Mouse (Mus musculus) liver, adult (tissue): ENCODE data around the gene Ippk.

Source experiments
- GATA4 ChIP-seq: IDR thresholded peaks from 2 replicates; pipeline ENCODE4 v1.6.1; 2014; ENCODE audit warnings: mild to moderate bottlenecking, low read length; ENCODE audit not compliant: insufficient replicate concordance

Gene Ippk

GRCm38 (mm10) chr13:49420754-49421605 lies at the start of gene Ippk:
Gene Ippk (plus strand): TSS chr13:49421249.
- TF ChIP-seq GATA4: peak; percentile 50; the same call in 1 of the 2 replicates

DNA sequence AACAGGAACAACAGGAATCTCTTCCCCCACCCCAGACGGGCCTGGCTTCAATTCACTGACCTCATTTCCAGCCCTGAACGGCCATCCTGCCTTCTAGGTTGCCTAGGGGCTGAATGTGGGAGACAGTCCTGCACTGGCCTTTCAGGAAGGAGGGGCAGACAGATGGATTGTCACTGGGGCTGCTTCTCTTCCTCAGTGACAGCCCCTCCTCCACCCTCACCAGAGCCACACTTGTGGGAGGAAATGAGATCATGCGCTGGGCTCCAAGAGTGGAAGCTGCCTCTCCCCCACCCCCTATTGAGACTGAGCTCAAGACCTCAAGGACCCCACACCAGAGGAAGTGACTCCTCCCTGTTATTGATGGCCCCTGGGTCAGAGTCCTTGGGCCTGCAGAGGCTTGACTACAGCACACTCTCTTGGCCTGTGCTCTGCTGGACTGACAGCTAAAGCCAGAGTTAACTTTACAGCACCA lies 49.6 kb upstream of the Ippk start:
- TF ChIP-seq GATA4: peak; percentile 72; the same call in 1 of the 2 replicates

DNA sequence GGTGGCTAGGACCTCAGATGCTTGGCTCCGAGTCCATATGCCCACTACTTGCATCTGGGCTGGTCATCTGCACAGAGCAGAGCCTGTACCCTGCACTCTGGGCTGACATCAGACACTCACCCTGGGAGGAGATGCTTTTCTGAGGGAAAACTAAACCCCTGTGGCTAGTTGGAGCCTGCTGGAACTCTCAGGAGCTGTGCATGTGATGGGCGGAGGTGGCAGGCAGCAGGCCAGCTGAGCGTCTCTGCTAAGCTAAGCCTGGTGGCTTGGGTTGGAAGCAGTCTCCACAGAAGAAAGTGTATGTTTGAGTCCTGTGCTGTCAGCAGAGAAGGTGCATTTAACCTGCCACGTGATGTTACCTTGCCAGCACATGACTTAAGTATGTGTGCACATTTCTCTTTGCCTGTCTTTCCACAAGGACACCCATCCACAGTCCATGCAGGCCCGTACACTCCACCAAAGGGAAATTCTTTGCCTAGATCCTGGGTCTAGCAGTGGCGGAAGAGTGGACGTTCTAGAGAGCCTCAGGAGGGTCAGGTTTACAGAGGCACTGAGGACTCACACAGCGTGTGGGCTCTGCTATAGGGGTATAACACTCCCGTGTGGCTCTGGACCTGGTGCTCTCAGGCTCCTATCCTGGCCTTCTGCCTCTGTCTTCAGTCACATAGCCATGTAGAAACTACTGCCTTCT lies 48.5 kb upstream of the Ippk start:
- TF ChIP-seq GATA4: no peak

GRCm38 (mm10) chr13:49374304-49374703 lies 46.7 kb upstream of the Ippk start:
- TF ChIP-seq GATA4: no peak

DNA sequence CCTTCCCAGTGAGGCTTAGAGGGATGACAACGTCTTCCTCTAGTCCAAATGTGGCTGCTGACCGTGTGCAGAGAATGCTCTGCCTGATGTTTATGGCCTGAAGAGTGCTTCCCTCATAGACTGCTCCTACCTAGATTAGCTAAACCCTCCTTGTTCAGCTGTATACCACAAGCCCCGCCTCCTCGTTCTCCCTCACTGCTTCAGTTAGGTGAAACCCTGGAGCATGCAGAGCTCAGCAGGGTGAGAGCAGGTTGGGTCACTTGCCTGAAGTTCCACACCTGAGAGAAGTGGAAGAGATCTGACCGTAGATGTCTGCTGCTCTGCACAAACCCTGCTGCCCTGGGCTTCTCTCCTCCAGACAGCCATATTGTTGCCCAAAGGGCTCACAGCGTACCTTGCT lies 46.3 kb upstream of the Ippk start:
- no peak for TF ChIP-seq GATA4

GRCm38 (mm10) chr13:49377608-49378007 lies 43.4 kb upstream of the Ippk start:
- no peak for TF ChIP-seq GATA4

DNA sequence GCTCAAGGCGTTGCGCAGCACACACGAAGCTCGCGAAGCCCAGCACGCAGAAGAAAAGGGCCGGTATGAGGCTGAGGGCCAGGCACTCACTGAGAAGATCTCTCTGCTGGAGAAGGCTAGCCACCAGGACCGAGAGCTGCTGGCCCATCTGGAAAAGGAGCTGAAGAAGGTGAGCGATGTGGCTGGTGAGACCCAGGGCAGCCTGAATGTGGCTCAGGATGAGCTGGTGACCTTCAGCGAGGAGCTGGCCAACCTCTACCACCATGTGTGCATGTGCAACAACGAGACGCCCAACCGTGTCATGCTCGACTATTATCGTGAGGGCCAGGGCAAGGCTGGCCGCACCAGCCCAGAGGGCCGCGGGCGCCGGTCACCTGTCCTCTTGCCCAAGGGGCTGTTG lies 41.7 kb upstream of the Ippk start:
- no peak for TF ChIP-seq GATA4

GRCm38 (mm10) chr13:49381230-49381629 lies 39.8 kb upstream of the Ippk start:
- TF ChIP-seq GATA4: no peak

- no peak for TF ChIP-seq GATA4
Measured at GRCm38 (mm10) chr13:49382997-49383396, 38.1 kb upstream of the Ippk start.

- no peak for TF ChIP-seq GATA4
Measured at GRCm38 (mm10) chr13:49384751-49385463, 36.1 kb upstream of the Ippk start.

DNA sequence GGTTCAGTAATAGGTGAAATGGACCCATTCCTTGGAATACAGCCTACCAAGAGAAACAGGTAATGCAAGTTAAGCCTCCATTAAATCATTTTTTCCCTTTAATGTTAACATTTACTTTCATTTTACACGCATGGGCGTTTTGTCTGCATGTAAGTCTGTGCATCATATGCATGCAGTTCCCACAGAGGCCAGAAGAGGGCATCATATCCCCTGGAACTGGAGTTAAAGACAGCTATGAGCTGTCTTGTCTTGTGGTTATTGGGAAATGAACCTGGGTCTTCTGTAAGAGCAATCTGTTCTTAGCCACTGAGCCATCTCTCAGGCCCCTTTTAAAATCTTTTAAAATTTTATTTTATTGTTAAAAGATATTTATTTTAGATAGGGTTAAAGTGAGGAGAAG lies 29.7 kb upstream of the Ippk start:
- TF ChIP-seq GATA4: no peak

DNA sequence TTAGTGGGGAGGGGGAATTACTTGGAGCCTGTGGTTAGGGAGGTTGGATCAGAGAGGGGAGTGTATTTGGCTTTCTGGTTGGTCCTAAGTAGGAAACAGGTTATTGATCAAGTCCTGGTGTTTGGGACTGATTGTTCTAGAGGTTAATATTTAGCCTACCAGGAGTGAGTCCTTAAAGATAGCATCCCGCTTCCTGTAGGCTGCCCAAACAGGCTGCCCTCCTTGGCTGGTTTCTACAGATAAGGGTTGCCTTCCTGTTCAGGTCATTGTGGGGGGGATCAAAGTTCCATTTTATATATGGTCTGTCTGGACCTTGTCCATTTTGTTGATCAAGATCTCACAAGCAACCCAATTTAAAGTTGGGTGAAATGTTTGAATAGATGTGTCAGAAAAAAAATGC lies 27.5 kb upstream of the Ippk start:
- no peak for TF ChIP-seq GATA4

DNA sequence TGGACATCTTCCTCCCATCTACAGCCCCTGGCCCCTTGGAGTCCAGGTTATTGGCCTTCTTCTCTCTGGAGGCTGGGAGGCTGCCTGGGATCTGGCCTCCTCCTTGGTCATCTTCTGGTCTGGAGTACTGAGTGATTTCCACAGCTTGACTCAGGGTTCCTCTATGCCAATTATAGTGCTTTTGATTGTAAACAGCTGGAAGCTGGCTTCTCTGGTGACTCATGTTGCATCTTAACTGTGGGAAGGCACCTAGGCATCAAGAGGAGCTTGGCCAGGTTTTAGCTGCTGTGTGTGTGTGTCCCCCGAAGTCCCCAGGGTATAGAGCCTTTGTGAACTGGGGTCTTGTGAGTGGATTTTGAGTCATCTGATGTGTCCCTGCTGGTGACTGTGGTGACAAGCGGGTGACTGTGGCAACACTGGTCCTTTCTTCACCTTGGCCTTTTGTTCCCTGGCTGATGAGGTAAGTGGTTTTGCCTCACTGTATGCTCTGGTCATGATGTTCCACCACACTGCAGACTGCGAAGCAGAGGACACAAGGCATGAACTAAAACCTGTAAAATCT lies 26.1 kb upstream of the Ippk start:
- TF ChIP-seq GATA4: no peak

GRCm38 (mm10) chr13:49396798-49397197 lies 24.3 kb upstream of the Ippk start:
- TF ChIP-seq GATA4: no peak

- TF ChIP-seq GATA4: no peak
Measured at GRCm38 (mm10) chr13:49398191-49398590, 22.9 kb upstream of the Ippk start.
